Mouse (Mus musculus) midbrain, embryonic 14.5 days (tissue): Measurements from ENCODE around the gene Slc44a2. TPM values are rescaled to one million over a fixed set of nuclear protein-coding genes. Genes with fewer than 3 reads are reported as not detected.
"Not testable (repeated sequence)": the region's sequence is repeated elsewhere in the genome, so short reads cannot be mapped to it uniquely, and the experiment has no call there.

ENCODE experiments used
- ATAC-seq: fragments of 200-750 bp; cut with Nextera tagmentation; 2 replicates; pipeline ENCODE4 v1.8.0; 2017; ENCODE audit warnings: moderate number of reproducible peaks, moderate library complexity; ENCODE audit not compliant: low FRiP score, low TSS enrichment
- DNase-seq: peaks from one replicate; pipeline ENCODE4 v3.0.0-alpha.2; 2015
- H3K27ac ChIP-seq: fragments of 300-500 bp; sonication (generic); replicated peaks from 2 replicates; pipeline ENCODE4 v1.5.1; 2014; ENCODE audit warnings: mild to moderate bottlenecking, low read depth, low read length, moderate library complexity
- H3K27me3 ChIP-seq: fragments of 300-500 bp; sonication (generic); 2 replicates; pipeline ENCODE4 v1.6.1; 2014; ENCODE audit warnings: low read length, control low read depth, mixed read lengths; ENCODE audit not compliant: control insufficient read depth, insufficient read depth
- H3K36me3 ChIP-seq: fragments of 300-500 bp; sonication (generic); 2 replicates; pipeline ENCODE4 v1.6.1; 2014; ENCODE audit warnings: low read length, control low read depth; ENCODE audit not compliant: control insufficient read depth, insufficient read depth
- H3K4me1 ChIP-seq: fragments of 300-500 bp; sonication (generic); 2 replicates; pipeline ENCODE4 v1.6.1; 2014; ENCODE audit warnings: mild to moderate bottlenecking, antibody characterized with exemption, low read length, control low read depth; ENCODE audit not compliant: control insufficient read depth, insufficient read depth
- H3K4me2 ChIP-seq: fragments of 300-500 bp; sonication (generic); 2 replicates; pipeline ENCODE4 v1.6.1; 2014; ENCODE audit warnings: mild to moderate bottlenecking, low read length, moderate library complexity
- H3K4me3 ChIP-seq: fragments of 300-500 bp; sonication (generic); replicated peaks from 2 replicates; pipeline ENCODE4 v1.5.1; 2014; ENCODE audit warnings: low read depth, low read length
- H3K9ac ChIP-seq: fragments of 300-500 bp; sonication (generic); replicated peaks from 2 replicates; pipeline ENCODE4 v1.6.1; 2014; ENCODE audit warnings: mild to moderate bottlenecking, low read length, moderate library complexity
- H3K9me3 ChIP-seq: fragments of 300-500 bp; sonication (generic); 2 replicates; pipeline ENCODE4 v1.6.1; 2016; ENCODE audit warnings: low read length, control low read depth, mixed read lengths; ENCODE audit not compliant: control insufficient read depth
- WGBS: fragments of 180-500 bp; shearing (Covaris S2); extraction: QIAGEN DNeasy Blood & Tissue Kit; methylation state at CpG from one replicate; pipeline ENCODE4 v1.1.7; 2014; 5-methylcytosine and 5-hydroxymethylcytosine counted together
- polyA plus RNA-seq: library from polyadenylated mRNA; unstranded; fragments of >200 nt; fragmentation: Nextera tagmentation; extraction: Ambion mirVana; gene quantifications from 2 replicates; pipeline ENCODE4 v1.2.1, GENCODE M21; 2014

Gene Slc44a2
- polyA plus RNA-seq, 1 experiment from 2014 or later = 67.4 TPM

DNA sequence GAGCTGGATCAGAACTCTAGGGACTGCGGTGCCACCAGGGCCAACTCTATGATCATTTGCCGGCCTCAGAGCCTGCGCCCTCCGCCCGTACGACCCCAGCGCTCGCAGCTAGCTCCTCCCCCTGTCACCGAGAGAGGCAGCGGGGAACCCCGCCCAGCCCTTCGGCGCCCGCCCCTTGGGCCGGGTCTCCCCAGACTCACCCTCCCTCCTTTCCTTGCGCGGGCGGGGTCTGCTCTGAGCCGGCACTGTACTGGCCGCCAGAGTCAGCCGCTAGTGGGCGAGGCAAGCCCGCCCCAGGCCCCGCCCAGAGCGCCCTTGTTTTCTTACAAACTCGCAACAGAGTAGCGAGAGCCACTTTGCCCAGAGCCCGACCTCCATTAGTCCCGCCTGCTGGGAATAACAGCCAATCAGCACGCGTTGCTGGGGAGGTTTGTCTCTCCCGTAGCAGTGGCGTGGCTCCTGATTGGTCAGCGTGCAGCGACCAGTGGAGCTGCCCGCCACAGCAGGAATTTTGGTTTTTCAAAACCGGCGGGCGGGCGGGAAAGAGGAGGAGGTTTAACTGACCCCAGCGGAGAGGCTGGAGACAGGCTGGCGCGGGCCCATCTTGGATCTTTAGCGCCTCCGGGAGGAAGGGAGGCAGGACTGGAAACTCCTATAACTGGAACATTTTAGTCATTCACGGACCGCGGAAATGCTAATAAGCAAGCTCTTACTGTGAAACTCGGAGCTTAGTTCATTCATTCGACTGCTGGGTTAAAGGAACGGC, 29.3 kb upstream of the Slc44a2 start, which contains the start of gene Cdkn2d:
TSS of gene Cdkn2d (minus strand) at position 386 of the 766 bp plus-strand sequence.
- Histone ChIP-seq H3K4me2 (peak within 1 kb of the TSS; percentile 84), H3K9ac (peak within 1 kb of the TSS; percentile 70), H3K27me3 (no peaks in the 10 kb centered on the region), H3K36me3 (no peaks in the 10 kb centered on the region), H3K9me3 (no peaks in the 10 kb centered on the region), H3K27ac (peak within 1 kb of the TSS; percentile 82), H3K4me1 (peaks cover 33% of the 10 kb centered on the region), H3K4me3 (peak within 1 kb of the TSS; percentile 72)
- ATAC-seq (peak; percentile 95), DNase-seq (peak; percentile 99)
- WGBS = under 1% methylated on average over 51 of the region's 51 CpGs

DNA sequence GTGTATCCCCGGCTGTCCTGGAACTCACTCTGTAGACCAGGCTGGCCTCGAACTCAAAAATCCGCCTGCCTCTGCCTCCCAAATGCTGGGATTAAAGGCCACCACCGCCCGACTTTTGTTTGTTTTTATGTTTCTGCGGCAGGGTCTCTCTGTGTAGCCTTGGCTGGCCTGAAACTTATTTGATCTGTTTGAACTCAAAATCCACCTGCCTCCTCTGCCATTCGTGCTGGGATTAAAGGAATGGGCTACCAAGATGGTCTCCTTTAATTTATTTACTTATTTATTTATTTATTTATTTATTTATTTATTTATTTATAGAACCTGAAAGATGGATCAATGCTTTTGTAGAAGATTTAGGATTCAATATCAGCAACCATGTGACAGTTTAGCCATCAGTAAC, 28.6 kb upstream of the Slc44a2 start:
- ATAC-seq = not testable (repeated sequence)

DNA sequence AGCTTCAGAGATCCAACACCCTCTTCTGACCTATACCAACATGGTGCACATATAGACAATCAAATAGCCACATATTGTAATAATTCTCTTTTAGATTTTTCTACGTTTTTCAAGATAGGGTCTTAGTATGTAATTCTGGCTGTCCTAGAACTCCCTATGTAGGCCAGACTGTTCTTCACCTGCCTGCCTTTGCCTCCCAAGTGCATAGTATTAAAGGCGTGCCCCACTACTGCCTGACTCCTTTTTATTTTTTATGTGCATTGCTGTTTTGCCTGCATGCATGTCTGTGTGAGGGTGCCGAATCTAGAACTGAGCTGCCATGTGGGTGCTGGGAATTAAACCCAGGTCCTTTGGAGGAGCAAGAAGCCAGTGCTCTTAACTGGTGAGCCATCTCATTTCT, 28.2 kb upstream of the Slc44a2 start:
- WGBS = 95% methylated on average over 3 of the region's 3 CpGs
- Histone ChIP-seq H3K27me3 (no peaks in the 10 kb centered on the region), H3K4me2 (no peak overlapping the region), H3K9me3 (no peaks in the 10 kb centered on the region), H3K9ac (no peak overlapping the region), H3K4me3 (no peak overlapping the region), H3K36me3 (no peaks in the 10 kb centered on the region), H3K27ac (no peak overlapping the region), H3K4me1 (peaks cover 24% of the 10 kb centered on the region)
- DNase-seq = no peak
- no peak for ATAC-seq

More for the DNA sequence above, 28.6 kb upstream of the Slc44a2 start:
- 18% methylated on average over 7 of the region's 7 CpGs for WGBS
- Histone ChIP-seq H3K9ac (peak overlapping the region; percentile 70; the same call in 1 of the 2 replicates), H3K27ac (0 out of 2 replicates have a peak overlapping the region, but pooled peaks have one; percentile 56), H3K4me3 (peak overlapping the region; percentile 72; the same call in 1 of the 2 replicates), H3K4me2 (peak overlapping the region; percentile 84), H3K4me1 (peaks cover 28% of the 10 kb centered on the region)
- H3K9me3 ChIP-seq, H3K27me3 ChIP-seq, H3K36me3 ChIP-seq, DNase-seq: not testable (repeated sequence)

DNA sequence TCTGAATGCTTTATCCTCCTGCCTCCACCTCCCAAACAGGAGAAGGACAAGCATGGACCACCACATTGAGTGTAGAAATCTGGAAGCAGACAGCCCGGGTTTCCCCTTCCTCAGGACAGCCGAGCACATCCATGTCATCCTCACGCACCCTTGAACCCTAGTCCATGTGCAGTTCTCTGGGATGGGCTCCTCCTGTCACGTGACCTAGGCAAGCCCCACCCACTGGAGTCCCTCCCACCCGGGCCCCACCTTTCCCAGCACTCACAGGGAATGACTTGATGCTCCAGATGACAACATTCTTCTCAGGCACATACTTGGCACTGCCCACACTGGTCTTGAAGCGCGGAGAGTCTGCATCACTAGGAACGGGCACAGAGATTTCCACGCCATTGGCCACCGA, 21.5 kb upstream of the Slc44a2 start:
- Histone ChIP-seq H3K9me3 (no peaks in the 10 kb centered on the region), H3K27ac (no peak overlapping the region), H3K9ac (no peak overlapping the region), H3K36me3 (no peaks in the 10 kb centered on the region), H3K4me3 (no peak overlapping the region), H3K27me3 (no peaks in the 10 kb centered on the region), H3K4me2 (no peak overlapping the region), H3K4me1 (no peaks in the 10 kb centered on the region)
- no peak for ATAC-seq
- no peak for DNase-seq
- 85% methylated on average over 10 of the region's 10 CpGs for WGBS

DNA sequence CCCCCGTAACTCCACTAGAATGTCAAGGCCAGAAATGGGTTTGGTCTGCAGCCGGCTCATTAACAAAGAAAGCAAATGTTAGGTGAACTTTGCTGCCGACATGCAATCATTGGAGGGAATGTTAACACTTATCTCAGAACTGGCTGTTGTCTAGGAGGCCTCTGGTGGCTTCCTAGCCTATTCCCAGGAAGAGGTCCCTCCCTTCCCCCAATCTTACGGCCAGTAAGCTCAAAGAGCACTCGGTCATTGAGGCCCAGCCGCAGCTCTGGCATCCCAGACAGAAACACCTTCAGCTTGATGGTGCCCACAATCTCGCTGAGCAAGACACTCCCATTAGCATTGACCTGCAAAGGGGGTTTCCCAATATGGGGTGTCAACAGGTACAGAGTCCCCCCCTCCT, 15.4 kb upstream of the Slc44a2 start:
- Histone ChIP-seq H3K9me3 (no peaks in the 10 kb centered on the region), H3K4me3 (no peak overlapping the region), H3K4me1 (no peaks in the 10 kb centered on the region), H3K27me3 (no peaks in the 10 kb centered on the region), H3K9ac (no peak overlapping the region), H3K36me3 (no peaks in the 10 kb centered on the region), H3K27ac (no peak overlapping the region), H3K4me2 (no peak overlapping the region)
- no peak for DNase-seq
- no peak for ATAC-seq
- WGBS = 89% methylated on average over 7 of the region's 7 CpGs

DNA sequence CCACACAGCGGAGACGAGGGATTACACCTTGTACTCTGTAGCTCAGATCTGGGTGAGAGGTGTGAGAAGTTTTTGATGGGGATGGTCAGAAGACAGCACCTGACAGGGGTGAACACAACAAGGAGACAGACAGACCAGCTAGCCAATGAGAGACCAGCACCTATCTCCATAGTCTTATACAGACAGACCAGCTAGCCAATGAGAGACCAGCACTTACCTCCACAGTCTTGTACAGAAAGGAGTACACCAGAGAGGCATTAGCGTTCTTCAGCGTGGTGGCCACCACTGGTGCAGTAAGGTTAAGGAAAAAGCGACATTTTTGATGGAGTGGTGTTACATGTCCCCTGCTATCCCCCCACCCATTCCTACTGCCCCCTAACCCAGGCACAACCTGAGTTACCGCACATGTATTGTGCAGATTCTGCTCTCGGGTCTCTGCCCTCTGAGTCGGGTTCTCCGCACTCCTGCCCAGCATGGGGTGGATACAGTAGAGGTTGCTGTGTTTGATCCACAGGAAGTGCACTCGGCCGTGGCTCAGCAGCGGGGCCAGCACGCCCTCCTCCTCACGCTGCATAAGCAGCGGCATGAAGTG, 11.3 kb upstream of the Slc44a2 start:
- DNase-seq = no peak
- H3K27ac ChIP-seq = no peak overlapping the region
- H3K9me3 ChIP-seq = no peaks in the 10 kb centered on the region
- WGBS = 73% methylated on average over 15 of the region's 15 CpGs
- H3K4me2 ChIP-seq = no peak overlapping the region
- H3K4me3 ChIP-seq = no peak overlapping the region
- no peak for ATAC-seq
- H3K4me1 ChIP-seq = no peaks in the 10 kb centered on the region
- no peak overlapping the region for H3K9ac ChIP-seq
- H3K36me3 ChIP-seq = no peaks in the 10 kb centered on the region
- H3K27me3 ChIP-seq = peaks cover 11% of the 10 kb centered on the region; the same call in 1 of the 2 replicates

DNA sequence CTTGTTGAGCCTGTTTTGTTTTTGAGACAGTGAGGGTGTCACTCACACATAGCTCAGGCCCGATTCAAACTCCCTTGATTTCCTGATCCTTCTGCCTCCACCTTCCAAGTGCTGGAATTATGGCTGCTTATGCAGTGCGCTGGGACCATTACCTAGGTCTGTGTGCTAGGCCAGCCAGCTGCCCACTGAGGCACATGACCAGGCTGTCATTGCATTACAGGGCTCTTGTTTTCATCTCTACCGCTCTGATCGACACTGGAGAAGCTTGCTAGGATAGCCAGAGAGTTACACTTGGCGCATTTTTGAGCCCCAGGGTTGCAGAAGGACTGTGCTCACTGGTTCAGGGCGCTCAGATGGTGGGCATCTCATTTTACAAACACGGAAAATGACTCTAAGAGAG, 8.8 kb upstream of the Slc44a2 start:
- DNase-seq (no peak), ATAC-seq (no peak)
- H3K4me1 ChIP-seq = no peaks in the 10 kb centered on the region
- no peaks in the 10 kb centered on the region for H3K36me3 ChIP-seq
- H3K9ac ChIP-seq = no peak overlapping the region
- peak overlapping the region; percentile 32; the same call in 1 of the 2 replicates for H3K4me2 ChIP-seq
- H3K9me3 ChIP-seq = no peaks in the 10 kb centered on the region
- peak overlapping the region; percentile 10; the same call in 1 of the 2 replicates for H3K4me3 ChIP-seq
- H3K27me3 ChIP-seq = peaks cover 11% of the 10 kb centered on the region; the same call in 1 of the 2 replicates
- H3K27ac ChIP-seq = no peak overlapping the region
- 27% methylated on average over 7 of the region's 7 CpGs for WGBS

DNA sequence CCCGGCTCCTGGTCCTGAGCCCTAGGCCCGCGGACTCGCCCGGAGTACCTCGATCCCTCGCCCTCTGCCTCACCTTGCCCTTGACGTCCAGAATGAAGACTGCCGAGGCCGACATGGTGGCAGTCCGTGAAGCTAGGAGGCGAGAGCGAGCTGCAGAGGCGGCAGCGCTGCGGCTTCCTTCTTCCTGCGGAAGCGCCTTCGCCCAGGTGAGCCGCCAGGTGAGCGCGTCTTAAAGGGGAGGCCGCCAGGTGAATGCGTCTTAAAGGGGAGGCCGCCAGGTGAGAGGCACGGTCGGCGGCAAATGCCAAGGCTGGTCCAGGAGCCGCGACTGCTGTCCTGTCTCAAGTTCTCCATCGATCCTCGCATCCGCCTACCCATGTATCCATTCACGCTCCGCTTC, 8.4 kb upstream of the Slc44a2 start, which contains the start of gene Ap1m2:
TSS of gene Ap1m2 (minus strand) at position 204 of the 400 bp plus-strand sequence.
- Histone ChIP-seq H3K4me2 (peak within 1 kb of the TSS; percentile 32), H3K36me3 (no peaks in the 10 kb centered on the region), H3K9ac (no peak within 1 kb of the TSS; the same call in 1 of the 2 replicates), H3K9me3 (no peaks in the 10 kb centered on the region), H3K4me3 (peak within 1 kb of the TSS; percentile 10; the same call in 1 of the 2 replicates), H3K27me3 (peaks cover 11% of the 10 kb centered on the region; the same call in 1 of the 2 replicates), H3K27ac (no peak within 1 kb of the TSS), H3K4me1 (no peaks in the 10 kb centered on the region)
- DNase-seq = no peak
- ATAC-seq = no peak
- WGBS = 15% methylated on average over 35 of the region's 35 CpGs
